Mouse (Mus musculus): Measurements from ENCODE around the gene Tspear. TPM values are rescaled to one million over a fixed set of nuclear protein-coding genes. Genes with fewer than 3 reads are reported as not detected.

Gene Tspear
- total RNA-seq, 1 experiment from 2014 or later: 2.8 TPM

- no peak for ATAC-seq (replicated peaks in 1 of 2; ENCODE audit: insufficient read depth in 1 of 2, low FRiP score in 2 of 2, low TSS enrichment in 1 of 2, low read depth in 1 of 2, poor library complexity in 2 of 2, severe bottlenecking in 2 of 2)
Observed at GRCm38 (mm10) chr10:77818523-77818922, 132.2 kb downstream of the Tspear start.

- ATAC-seq (replicated peaks in 1 of 2; ENCODE audit: insufficient read depth in 1 of 2, low FRiP score in 2 of 2, low TSS enrichment in 1 of 2, low read depth in 1 of 2, poor library complexity in 2 of 2, severe bottlenecking in 2 of 2): no peak
Observed at GRCm38 (mm10) chr10:77819203-77819602, 132.8 kb downstream of the Tspear start.

DNA sequence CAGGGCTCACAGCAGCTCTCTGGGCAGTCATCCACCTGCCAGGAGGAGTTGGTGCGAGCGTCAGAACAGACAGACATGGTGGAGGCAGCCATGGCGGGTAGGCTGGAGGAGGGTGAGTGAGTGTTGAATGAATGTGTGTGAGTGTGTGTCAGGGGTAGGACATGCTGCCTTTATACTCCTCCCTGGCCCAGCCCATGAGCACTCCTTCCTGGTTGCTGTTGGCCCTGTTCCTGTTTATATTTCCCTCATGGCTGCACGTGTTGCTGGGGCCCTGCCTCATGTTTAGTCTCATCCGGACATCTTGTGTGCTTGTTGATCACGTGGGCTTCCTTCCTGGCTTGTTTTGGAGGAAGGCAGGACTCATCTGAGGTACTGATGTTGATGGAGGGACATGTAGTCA, 140.6 kb downstream of the Tspear start, which contains the start of gene Krtap10-4:
TSS of gene Krtap10-4 (minus strand) at position 145 of the 400 bp plus-strand sequence.
- no peak for ATAC-seq (replicated peaks in 1 of 2; ENCODE audit: insufficient read depth in 1 of 2, low FRiP score in 2 of 2, low TSS enrichment in 1 of 2, low read depth in 1 of 2, poor library complexity in 2 of 2, severe bottlenecking in 2 of 2)

- ATAC-seq (replicated peaks in 1 of 2; ENCODE audit: insufficient read depth in 1 of 2, low FRiP score in 2 of 2, low TSS enrichment in 1 of 2, low read depth in 1 of 2, poor library complexity in 2 of 2, severe bottlenecking in 2 of 2): no peak
Observed at GRCm38 (mm10) chr10:77835647-77836046, 149.3 kb downstream of the Tspear start, which contains the start of gene Krtap10-10. Krtap10-10 (plus strand) TSS chr10:77835947.

GRCm38 (mm10) chr10:77839006-77839405, 152.6 kb downstream of the Tspear start:
- ATAC-seq (replicated peaks in 1 of 2; ENCODE audit: insufficient read depth in 1 of 2, low FRiP score in 2 of 2, low TSS enrichment in 1 of 2, low read depth in 1 of 2, poor library complexity in 2 of 2, severe bottlenecking in 2 of 2): no peak

GRCm38 (mm10) chr10:77846503-77846902, 160.1 kb downstream of the Tspear start, which contains the start of gene Gm36176:
Gm36176 (plus strand) TSS chr10:77846803.
- ATAC-seq (replicated peaks in 1 of 2; ENCODE audit: insufficient read depth in 1 of 2, low FRiP score in 2 of 2, low TSS enrichment in 1 of 2, low read depth in 1 of 2, poor library complexity in 2 of 2, severe bottlenecking in 2 of 2): no peak

DNA sequence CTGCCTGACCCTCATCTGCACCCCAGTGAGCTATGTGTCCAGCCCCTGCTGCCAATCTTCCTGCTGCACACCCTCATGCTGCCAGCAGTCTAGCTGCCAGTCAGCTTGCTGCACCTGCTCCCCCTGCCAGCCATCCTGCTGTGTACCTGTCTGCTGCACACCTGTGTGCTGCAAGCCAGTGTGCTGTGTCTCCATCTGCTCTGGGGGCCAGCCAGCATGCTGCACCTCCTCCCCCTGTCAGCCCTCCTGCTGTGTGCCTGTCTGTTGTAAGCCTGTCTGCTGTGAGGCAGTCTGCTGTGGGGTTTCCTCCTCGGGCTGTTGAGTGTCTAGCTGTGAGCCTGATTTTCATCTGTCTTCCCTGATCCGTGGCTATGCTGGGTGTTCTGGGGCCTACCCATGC, 160.6 kb downstream of the Tspear start:
- no peak for ATAC-seq (replicated peaks in 1 of 2; ENCODE audit: insufficient read depth in 1 of 2, low FRiP score in 2 of 2, low TSS enrichment in 1 of 2, low read depth in 1 of 2, poor library complexity in 2 of 2, severe bottlenecking in 2 of 2)

DNA sequence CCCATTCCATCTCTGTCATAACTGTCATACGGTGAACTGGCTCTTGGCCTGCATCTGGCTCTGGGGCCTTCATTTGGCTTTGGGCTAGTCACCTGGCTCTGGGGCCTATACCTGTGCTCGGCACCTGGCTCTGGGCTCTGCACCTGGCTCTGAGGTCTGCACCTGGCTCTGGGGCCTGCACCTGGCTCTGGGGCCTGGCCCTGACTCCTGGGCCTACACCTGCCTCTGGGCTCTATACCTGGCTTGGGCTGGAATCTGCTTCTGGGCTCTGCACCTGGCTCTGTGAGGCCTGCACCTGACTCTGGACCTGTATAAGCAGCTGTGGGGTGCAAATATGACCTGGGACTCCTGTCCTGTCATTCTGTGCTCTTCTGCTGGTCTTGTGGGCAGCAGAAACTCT, 161.2 kb downstream of the Tspear start:
- no peak for ATAC-seq (replicated peaks in 1 of 2; ENCODE audit: insufficient read depth in 1 of 2, low FRiP score in 2 of 2, low TSS enrichment in 1 of 2, low read depth in 1 of 2, poor library complexity in 2 of 2, severe bottlenecking in 2 of 2)

DNA sequence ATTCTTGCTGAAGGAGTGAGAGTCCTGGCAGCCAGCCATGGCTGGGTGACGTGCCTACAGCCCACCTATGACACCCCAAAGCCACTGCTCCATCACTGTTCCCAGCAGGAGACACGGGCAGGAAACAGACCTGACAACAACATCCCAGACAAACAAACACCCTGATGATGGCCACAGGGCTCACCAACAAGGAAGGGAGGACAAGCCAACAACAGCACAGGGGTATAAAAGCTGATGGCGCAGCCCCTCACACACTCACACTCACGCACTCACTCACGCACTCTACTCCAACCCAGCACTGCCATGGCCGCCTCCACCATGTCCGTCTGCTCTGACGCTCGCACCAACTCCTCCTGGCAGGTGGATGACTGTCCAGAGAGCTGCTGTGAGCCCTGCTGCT, 166.2 kb downstream of the Tspear start, which contains the start of gene Gm10318:
TSS of gene Gm10318 (plus strand) at position 301 of the 400 bp plus-strand sequence.
- ATAC-seq (replicated peaks in 1 of 2; ENCODE audit: insufficient read depth in 1 of 2, low FRiP score in 2 of 2, low TSS enrichment in 1 of 2, low read depth in 1 of 2, poor library complexity in 2 of 2, severe bottlenecking in 2 of 2): no peak

GRCm38 (mm10) chr10:77861675-77862074, 175.3 kb downstream of the Tspear start, which contains the start of gene Gm3285:
Gm3285 (plus strand) TSS chr10:77861975.
- ATAC-seq (replicated peaks in 1 of 2; ENCODE audit: insufficient read depth in 1 of 2, low FRiP score in 2 of 2, low TSS enrichment in 1 of 2, low read depth in 1 of 2, poor library complexity in 2 of 2, severe bottlenecking in 2 of 2): no peak

GRCm38 (mm10) chr10:77864067-77864761, 177.8 kb downstream of the Tspear start:
- peak; percentile 97 to 98 for ATAC-seq (replicated peaks in 1 of 2; ENCODE audit: insufficient read depth in 1 of 2, low FRiP score in 2 of 2, low TSS enrichment in 1 of 2, low read depth in 1 of 2, poor library complexity in 2 of 2, severe bottlenecking in 2 of 2)

- ATAC-seq (replicated peaks in 1 of 2; ENCODE audit: insufficient read depth in 1 of 2, low FRiP score in 2 of 2, low TSS enrichment in 1 of 2, low read depth in 1 of 2, poor library complexity in 2 of 2, severe bottlenecking in 2 of 2): no peak
Observed at GRCm38 (mm10) chr10:77864762-77865143, 178.4 kb downstream of the Tspear start.

GRCm38 (mm10) chr10:77867546-77867945, 181.2 kb downstream of the Tspear start:
- ATAC-seq (replicated peaks in 1 of 2; ENCODE audit: insufficient read depth in 1 of 2, low FRiP score in 2 of 2, low TSS enrichment in 1 of 2, low read depth in 1 of 2, poor library complexity in 2 of 2, severe bottlenecking in 2 of 2): no peak

- no peak for ATAC-seq (replicated peaks in 1 of 2; ENCODE audit: insufficient read depth in 1 of 2, low FRiP score in 2 of 2, low TSS enrichment in 1 of 2, low read depth in 1 of 2, poor library complexity in 2 of 2, severe bottlenecking in 2 of 2)
Observed at GRCm38 (mm10) chr10:77869651-77870050, 183.3 kb downstream of the Tspear start.

- no peak for ATAC-seq (replicated peaks in 1 of 2; ENCODE audit: insufficient read depth in 1 of 2, low FRiP score in 2 of 2, low TSS enrichment in 1 of 2, low read depth in 1 of 2, poor library complexity in 2 of 2, severe bottlenecking in 2 of 2)
Observed at GRCm38 (mm10) chr10:77878985-77879384, 192.6 kb downstream of the Tspear start.

DNA sequence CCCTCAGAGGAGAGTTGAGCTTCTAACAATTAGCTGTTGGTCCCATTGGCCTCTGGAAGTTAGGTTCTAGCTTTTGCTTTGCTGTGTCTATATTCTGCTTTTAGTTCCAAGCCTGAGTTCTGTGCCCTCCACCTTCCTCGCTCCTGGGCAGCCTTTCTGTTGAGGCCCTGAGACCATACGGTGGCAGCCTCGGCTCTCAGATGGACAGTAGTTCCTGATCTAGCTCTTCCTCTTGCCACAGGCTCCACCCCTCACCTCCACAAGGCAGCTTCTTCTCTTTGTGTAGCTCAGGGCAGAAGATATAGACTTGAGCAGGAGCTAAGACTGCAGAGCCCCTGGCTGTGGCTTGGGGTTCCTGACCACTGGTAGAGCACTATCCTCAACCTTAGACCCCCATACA, 193.9 kb downstream of the Tspear start:
- ATAC-seq (replicated peaks in 1 of 2; ENCODE audit: insufficient read depth in 1 of 2, low FRiP score in 2 of 2, low TSS enrichment in 1 of 2, low read depth in 1 of 2, poor library complexity in 2 of 2, severe bottlenecking in 2 of 2): no peak; a peak in 1 of 4 replicates

DNA sequence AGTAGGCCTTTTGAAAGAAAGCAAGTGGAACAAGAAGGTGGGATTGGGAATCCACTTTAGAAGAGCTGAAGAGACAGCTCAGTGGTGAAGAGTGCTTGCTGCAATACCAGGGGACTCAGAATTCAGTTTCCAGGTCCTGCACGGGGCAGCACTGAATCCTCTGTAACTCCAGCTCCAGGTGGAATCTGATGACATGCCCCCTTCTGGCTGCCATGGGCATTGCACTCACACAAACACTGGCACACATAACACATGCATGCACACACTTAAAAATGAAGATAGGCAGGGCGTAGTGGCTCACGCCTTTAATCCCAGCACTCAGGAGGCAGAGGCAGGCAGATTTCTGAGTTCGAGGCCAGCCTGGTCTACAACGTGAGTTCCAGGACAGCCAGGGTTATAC, 196.2 kb downstream of the Tspear start:
- ATAC-seq (replicated peaks in 1 of 2; ENCODE audit: insufficient read depth in 1 of 2, low FRiP score in 2 of 2, low TSS enrichment in 1 of 2, low read depth in 1 of 2, poor library complexity in 2 of 2, severe bottlenecking in 2 of 2): no peak

DNA sequence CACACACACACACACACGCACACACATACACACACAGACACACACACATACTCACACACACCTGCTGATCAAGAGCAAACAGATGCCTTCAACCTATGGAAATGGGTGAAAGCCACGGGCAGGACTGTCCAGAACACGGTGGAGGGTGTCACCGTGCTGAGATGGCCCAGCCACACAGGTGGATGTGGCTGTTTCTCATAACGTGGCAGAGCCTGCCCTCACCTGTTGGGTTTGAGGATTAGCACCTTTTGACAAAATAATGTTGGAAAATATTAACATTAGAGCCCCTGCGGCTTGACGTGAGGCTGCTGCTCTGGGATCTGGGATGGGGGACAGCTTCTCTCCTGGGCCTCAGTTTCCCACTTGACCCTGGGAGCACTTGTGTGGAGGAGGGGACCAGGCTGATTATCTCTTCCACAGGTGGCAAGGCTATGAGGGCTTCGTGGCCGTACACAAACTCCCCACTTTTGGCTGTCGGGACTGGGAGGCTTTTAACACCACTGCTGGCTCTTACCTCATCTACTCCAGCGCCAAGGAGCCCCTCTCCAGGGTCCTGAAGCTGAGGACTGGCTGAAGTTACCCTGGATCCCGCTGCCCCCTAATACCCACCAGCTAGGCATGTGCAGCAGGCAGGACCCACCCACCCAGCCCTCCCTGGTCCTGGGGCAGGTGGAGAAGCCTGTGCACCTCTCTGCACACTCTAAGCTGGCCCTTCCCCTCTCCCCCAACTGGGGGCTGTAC, 199.8 kb downstream of the Tspear start:
- ATAC-seq (replicated peaks in 1 of 2; ENCODE audit: insufficient read depth in 1 of 2, low FRiP score in 2 of 2, low TSS enrichment in 1 of 2, low read depth in 1 of 2, poor library complexity in 2 of 2, severe bottlenecking in 2 of 2): no peak
